Mouse (Mus musculus) bone marrow, adult 2 months (tissue): ENCODE measurements around the gene Pop5.

ENCODE experiments used
- CTCF ChIP-seq: fragments of 200-500 bp; IDR thresholded peaks from 2 replicates; pipeline ENCODE4 v1.5.1; 2011; ENCODE audit warnings: low read length, control low read depth; ENCODE audit not compliant: control insufficient read depth, insufficient read depth
- POLR2A ChIP-seq: fragments of 200-500 bp; IDR thresholded peaks from 2 replicates; pipeline ENCODE4 v1.6.1; 2011; ENCODE audit warnings: low read depth, mild to moderate bottlenecking, control low read depth, low read length, borderline replicate concordance; ENCODE audit not compliant: control insufficient read depth

DNA sequence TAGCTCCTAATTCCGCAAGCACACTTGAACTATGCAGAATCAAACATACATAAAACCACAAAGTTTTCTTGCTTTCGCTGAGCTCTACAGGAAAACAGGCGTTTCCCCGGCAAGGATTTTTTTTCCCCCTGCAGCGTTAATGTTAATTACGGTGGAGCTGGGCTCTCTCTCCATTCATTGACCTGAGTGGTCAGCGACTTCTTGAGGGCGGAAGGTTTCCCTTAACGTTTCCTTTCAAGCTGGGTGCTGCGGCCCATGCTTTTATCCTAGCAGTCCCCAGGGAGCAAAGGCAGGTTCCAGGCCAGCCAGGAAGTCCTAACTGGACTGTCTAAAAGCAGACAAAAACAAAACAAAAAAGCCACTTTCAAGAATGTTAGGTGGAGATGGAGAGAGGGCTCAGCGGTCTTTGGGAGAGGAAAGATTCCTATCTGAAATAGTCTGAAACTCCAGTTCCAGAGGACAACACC is 3.1 kb downstream of the Pop5 start:
- TF ChIP-seq POLR2A (no peak), CTCF (no peak)
